Mouse (Mus musculus) heart, postnatal 0 days (tissue): ENCODE results near the gene Tnp2. TPM values are rescaled to one million over a fixed set of nuclear protein-coding genes. Genes with fewer than 3 reads are reported as not detected.

Experiments used
- ATAC-seq: fragments of 200-750 bp; cut with Nextera tagmentation; 2 replicates; pipeline ENCODE4 v1.8.0; 2017; ENCODE audit warnings: low read depth, moderate number of reproducible peaks, moderate library complexity; ENCODE audit not compliant: insufficient read depth
- DNase-seq: peaks from one replicate; pipeline ENCODE4 v3.0.0-alpha.2; 2016; ENCODE audit warnings: low spot score
- H3K27ac ChIP-seq: fragments of 300-500 bp; sonication (generic); 2 replicates; pipeline ENCODE4 v1.5.1; 2014; ENCODE audit warnings: low read depth, mild to moderate bottlenecking
- H3K27me3 ChIP-seq: fragments of 300-500 bp; sonication (generic); 2 replicates; pipeline ENCODE4 v1.6.1; 2014; ENCODE audit warnings: low read length, mixed read lengths; ENCODE audit not compliant: control insufficient read depth, insufficient read depth
- H3K36me3 ChIP-seq: fragments of 300-500 bp; sonication (generic); replicated peaks from 2 replicates; pipeline ENCODE4 v1.6.1; 2014; ENCODE audit warnings: low read length, mixed read lengths; ENCODE audit not compliant: control insufficient read depth, insufficient read depth
- H3K4me1 ChIP-seq: fragments of 300-500 bp; sonication (generic); 2 replicates; pipeline ENCODE4 v1.6.1; 2014; ENCODE audit warnings: antibody characterized with exemption; ENCODE audit not compliant: control insufficient read depth, insufficient read depth
- H3K4me2 ChIP-seq: fragments of 300-500 bp; sonication (generic); 2 replicates; pipeline ENCODE4 v1.6.1; 2014; ENCODE audit warnings: low read depth, mild to moderate bottlenecking, low read length, moderate library complexity
- H3K4me3 ChIP-seq: fragments of 300-500 bp; sonication (generic); 2 replicates; pipeline ENCODE4 v1.5.1; 2014; ENCODE audit warnings: low read depth, low read length
- H3K9ac ChIP-seq: fragments of 300-500 bp; sonication (generic); replicated peaks from 2 replicates; pipeline ENCODE4 v1.6.1; 2014; ENCODE audit warnings: low read depth, low read length, mixed read lengths
- H3K9me3 ChIP-seq: fragments of 300-500 bp; sonication (generic); replicated peaks from 2 replicates; pipeline ENCODE4 v1.6.1; 2016; ENCODE audit warnings: low read length; ENCODE audit not compliant: control insufficient read depth
- CTCF ChIP-seq: IDR thresholded peaks from 2 replicates; pipeline ENCODE4 v1.5.1; 2016; ENCODE audit warnings: antibody characterized with exemption, control low read depth, low read depth
- EP300 ChIP-seq: IDR thresholded peaks from 2 replicates; pipeline ENCODE4 v1.6.1; 2016; ENCODE audit warnings: antibody characterized with exemption, low read depth
- WGBS: fragments of 180-500 bp; shearing (Covaris S2); extraction: QIAGEN DNeasy Blood & Tissue Kit; methylation state at CpG from one replicate; pipeline ENCODE4 v1.1.7; 2014; 5-methylcytosine and 5-hydroxymethylcytosine counted together
- polyA plus RNA-seq: library from polyadenylated mRNA; unstranded; fragments of >200 nt; fragmentation: Nextera tagmentation; extraction: Ambion mirVana; gene quantifications from 2 replicates; pipeline ENCODE4 v1.2.1, GENCODE M21; 2015
- total RNA-seq: library from RNA; depleted of rRNA; stranded (reverse); fragments of >200 nt; gene quantifications from 2 replicates; pipeline ENCODE4 v1.2.3, GENCODE M21; 2014; ENCODE audit warnings: low replicate concordance

The Tnp2 gene
- total and polyA plus RNA-seq, 2 experiments from 2014 or later = not detected

- Histone ChIP-seq H3K27ac (no peak overlapping the region; the same call in 1 of the 2 replicates), H3K4me1 (no peaks in the 10 kb centered on the region), H3K27me3 (no peaks in the 10 kb centered on the region), H3K4me3 (no peak overlapping the region), H3K9me3 (no peaks in the 10 kb centered on the region), H3K4me2 (no peak overlapping the region), H3K9ac (no peak overlapping the region), H3K36me3 (no peaks in the 10 kb centered on the region)
- TF ChIP-seq EP300 (no peak), CTCF (no peak)
- ATAC-seq = no peak
- 70% methylated on average over 4 of the region's 4 CpGs for WGBS
- DNase-seq = no peak
Observed at GRCm38 (mm10) chr16:10828461-10828805, 40.0 kb upstream of the Tnp2 start.

- no peaks in the 10 kb centered on the region for H3K36me3 ChIP-seq
- H3K4me2 ChIP-seq = no peak overlapping the region
- no peak overlapping the region for H3K4me3 ChIP-seq
- H3K4me1 ChIP-seq = no peaks in the 10 kb centered on the region
- H3K27ac ChIP-seq = peak overlapping the region; percentile 65; the same call in 1 of the 2 replicates
- WGBS = 77% methylated on average over 7 of the region's 7 CpGs
- H3K9ac ChIP-seq = no peak overlapping the region
- TF ChIP-seq CTCF (no peak), EP300 (no peak)
- ATAC-seq (no peak), DNase-seq (no peak)
- no peaks in the 10 kb centered on the region for H3K27me3 ChIP-seq
- H3K9me3 ChIP-seq = no peaks in the 10 kb centered on the region
Observed at GRCm38 (mm10) chr16:10827766-10828460, 39.5 kb upstream of the Tnp2 start.

DNA sequence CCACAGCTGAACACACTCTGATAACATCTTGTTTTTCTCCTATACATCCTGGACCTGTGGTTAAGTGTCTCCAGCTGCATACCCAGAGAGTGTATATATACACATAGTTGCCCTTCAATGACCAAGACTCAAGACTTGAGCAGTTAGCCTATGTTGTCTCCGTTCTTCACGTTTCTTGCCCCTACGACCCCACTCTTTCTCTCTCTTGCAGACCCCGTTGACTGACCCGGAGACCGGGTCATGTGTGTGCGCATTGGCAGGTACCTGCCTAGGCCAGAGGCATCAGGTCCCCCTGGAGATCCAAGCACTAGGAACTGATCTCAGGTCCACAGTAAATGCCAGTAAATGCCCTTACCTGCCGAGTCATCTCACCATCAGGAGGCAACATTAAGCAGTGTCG is 38.8 kb upstream of the Tnp2 start:
- no peak for ATAC-seq
- no peak for DNase-seq
- 91% methylated on average over 9 of the region's 9 CpGs for WGBS
- Histone ChIP-seq H3K36me3 (no peaks in the 10 kb centered on the region), H3K4me3 (no peak overlapping the region), H3K9me3 (no peaks in the 10 kb centered on the region), H3K9ac (no peak overlapping the region), H3K4me1 (no peaks in the 10 kb centered on the region), H3K27me3 (no peaks in the 10 kb centered on the region), H3K27ac (peak overlapping the region; percentile 65; the same call in 1 of the 2 replicates), H3K4me2 (no peak overlapping the region)
- TF ChIP-seq EP300 (no peak), CTCF (no peak)

- Histone ChIP-seq H3K9me3 (no peaks in the 10 kb centered on the region), H3K27ac (peak overlapping the region; percentile 15; the same call in 1 of the 2 replicates), H3K4me2 (no peak overlapping the region), H3K9ac (no peak overlapping the region), H3K36me3 (no peaks in the 10 kb centered on the region), H3K4me1 (no peaks in the 10 kb centered on the region), H3K27me3 (no peaks in the 10 kb centered on the region), H3K4me3 (no peak overlapping the region)
- DNase-seq = no peak
- no peak for TF ChIP-seq CTCF
- no peak for TF ChIP-seq EP300
- WGBS = 68% methylated on average over 4 of the region's 4 CpGs
- ATAC-seq = no peak
Observed at GRCm38 (mm10) chr16:10825840-10826239, 37.4 kb upstream of the Tnp2 start.

GRCm38 (mm10) chr16:10824536-10824935 is 36.1 kb upstream of the Tnp2 start:
- H3K9me3 ChIP-seq = no peaks in the 10 kb centered on the region
- 78% methylated on average over 1 of the region's 1 CpGs for WGBS
- no peaks in the 10 kb centered on the region for H3K4me1 ChIP-seq
- TF ChIP-seq CTCF (no peak), EP300 (no peak)
- no peak for DNase-seq
- H3K4me3 ChIP-seq = no peak overlapping the region
- H3K27ac ChIP-seq = no peak overlapping the region
- no peak overlapping the region for H3K4me2 ChIP-seq
- no peaks in the 10 kb centered on the region for H3K27me3 ChIP-seq
- H3K9ac ChIP-seq = no peak overlapping the region
- ATAC-seq = no peak
- H3K36me3 ChIP-seq = no peaks in the 10 kb centered on the region

DNA sequence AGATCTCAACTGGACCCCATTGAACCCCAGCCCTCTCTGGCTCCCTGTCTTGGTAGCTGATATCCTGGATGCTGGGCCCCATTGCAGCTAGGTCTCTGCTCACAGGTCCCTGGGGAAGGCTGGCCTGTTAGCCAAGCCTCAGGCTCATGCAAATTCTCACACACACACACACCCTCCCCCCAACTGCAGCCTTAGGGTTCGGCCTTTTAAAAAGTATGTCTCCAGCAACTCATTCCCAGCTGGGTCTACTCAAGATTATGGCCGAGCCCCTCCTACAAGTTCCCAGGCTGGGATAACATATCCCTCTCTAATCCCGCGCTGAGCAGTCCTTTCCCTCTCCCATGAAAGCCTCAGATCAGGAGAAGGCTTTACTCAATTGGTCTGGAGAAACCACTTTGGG is 32.9 kb upstream of the Tnp2 start:
- Histone ChIP-seq H3K27me3 (no peaks in the 10 kb centered on the region), H3K9ac (no peak overlapping the region), H3K9me3 (no peaks in the 10 kb centered on the region), H3K4me1 (no peaks in the 10 kb centered on the region), H3K4me2 (no peak overlapping the region), H3K36me3 (no peaks in the 10 kb centered on the region), H3K27ac (no peak overlapping the region), H3K4me3 (no peak overlapping the region)
- DNase-seq (no peak), ATAC-seq (peak; percentile 15; the same call in 1 of the 2 replicates)
- WGBS = 57% methylated on average over 4 of the region's 4 CpGs
- TF ChIP-seq EP300 (no peak), CTCF (no peak)
